Mouse (Mus musculus) myocyte (in vitro differentiated cells): ENCODE measurements around the gene 5330417C22Rik. TPM values are rescaled to one million over a fixed set of nuclear protein-coding genes. Genes with fewer than 3 reads are reported as not detected.

Experiments
- H3K27me3 ChIP-seq: one replicate; pipeline ENCODE4 v1.6.1; 2011; ENCODE audit not compliant: control insufficient read depth, insufficient read depth, insufficient read length
- H3K36me3 ChIP-seq: one replicate; pipeline ENCODE4 v1.6.1; 2011; ENCODE audit not compliant: control insufficient read depth, insufficient read depth
- H3K4me2 ChIP-seq: one replicate; pipeline ENCODE4 v1.6.1; 2011; ENCODE audit warnings: low read depth, control low read depth
- H3K4me3 ChIP-seq: one replicate; pipeline ENCODE4 v1.5.1; 2011; ENCODE audit warnings: mild to moderate bottlenecking, control low read depth, moderate library complexity
- H3K79me2 ChIP-seq: one replicate; pipeline ENCODE4 v1.6.1; 2011; ENCODE audit not compliant: control insufficient read depth, insufficient read depth
- H3ac ChIP-seq: one replicate; pipeline ENCODE4 v1.6.1; 2011; ENCODE audit not compliant: control insufficient read depth, insufficient read length
- CEBPB ChIP-seq: IDR thresholded peaks from 2 replicates; pipeline ENCODE4 v1.6.1; 2011; ENCODE audit warnings: mild to moderate bottlenecking, moderate library complexity; ENCODE audit not compliant: poor library complexity, insufficient read depth, severe bottlenecking
- E2F4 ChIP-seq: IDR thresholded peaks from one replicate; pipeline ENCODE4 v1.6.1; 2011; ENCODE audit warnings: mild to moderate bottlenecking, control low read depth, moderate library complexity; ENCODE audit not compliant: insufficient read depth
- MAX ChIP-seq: IDR thresholded peaks from one replicate; pipeline ENCODE4 v1.6.1; 2011; ENCODE audit warnings: low read depth, mild to moderate bottlenecking, control low read depth
- MYOD1 ChIP-seq, 3 experiments: IDR thresholded peaks; one replicate each; pipeline ENCODE4 v1.6.1; 2011; ENCODE audit warnings: control low read depth in 2 of 3, low read depth in 2 of 3, mild to moderate bottlenecking in 2 of 3, moderate library complexity in 1 of 3; ENCODE audit not compliant: insufficient read length in 2 of 3, control insufficient read depth in 1 of 3
- MYOG ChIP-seq, 3 experiments: IDR thresholded peaks; one replicate each; pipeline ENCODE4 v1.6.1; 2011; ENCODE audit warnings: control low read depth in 2 of 3, low read depth in 2 of 3, mild to moderate bottlenecking in 2 of 3; ENCODE audit not compliant: insufficient read length in 2 of 3, control insufficient read depth in 1 of 3, insufficient read depth in 1 of 3
- POLR2A ChIP-seq: IDR thresholded peaks from one replicate; pipeline ENCODE4 v1.6.1; 2011; ENCODE audit warnings: low read depth, mild to moderate bottlenecking, control low read depth, moderate library complexity; ENCODE audit not compliant: insufficient read length
- POLR2AphosphoS2 ChIP-seq: IDR thresholded peaks from one replicate; pipeline ENCODE4 v1.6.1; 2011; ENCODE audit warnings: low read depth, control low read depth; ENCODE audit not compliant: insufficient read length
- REST ChIP-seq: IDR thresholded peaks from one replicate; pipeline ENCODE4 v1.6.1; 2011; ENCODE audit warnings: mild to moderate bottlenecking, control low read depth, moderate library complexity; ENCODE audit not compliant: insufficient read depth, insufficient read length
- SRF ChIP-seq: IDR thresholded peaks from one replicate; pipeline ENCODE4 v1.6.1; 2011; ENCODE audit warnings: low read depth; ENCODE audit not compliant: control insufficient read depth, insufficient read length
- TCF12 ChIP-seq: IDR thresholded peaks from one replicate; pipeline ENCODE4 v1.6.1; 2011; ENCODE audit warnings: mild to moderate bottlenecking, control low read depth; ENCODE audit not compliant: poor library complexity, insufficient read depth, severe bottlenecking
- TCF3 ChIP-seq: IDR thresholded peaks from one replicate; pipeline ENCODE4 v1.6.1; 2011; ENCODE audit warnings: low read depth, control low read depth; ENCODE audit not compliant: insufficient read length
- USF1 ChIP-seq: IDR thresholded peaks from one replicate; pipeline ENCODE4 v1.6.1; 2011; ENCODE audit warnings: low read depth, mild to moderate bottlenecking, control low read depth, moderate library complexity
- polyA plus RNA-seq: library from polyadenylated mRNA; unstranded; fragments of >200 nt; fragmentation: generic; extraction: Trizol; gene quantifications from one replicate; pipeline ENCODE4 v1.2.1, GENCODE M21; 2012; ENCODE audit warnings: missing spikeins

5330417C22Rik gene
- polyA plus RNA-seq, 1 experiment: 0.05 TPM

DNA sequence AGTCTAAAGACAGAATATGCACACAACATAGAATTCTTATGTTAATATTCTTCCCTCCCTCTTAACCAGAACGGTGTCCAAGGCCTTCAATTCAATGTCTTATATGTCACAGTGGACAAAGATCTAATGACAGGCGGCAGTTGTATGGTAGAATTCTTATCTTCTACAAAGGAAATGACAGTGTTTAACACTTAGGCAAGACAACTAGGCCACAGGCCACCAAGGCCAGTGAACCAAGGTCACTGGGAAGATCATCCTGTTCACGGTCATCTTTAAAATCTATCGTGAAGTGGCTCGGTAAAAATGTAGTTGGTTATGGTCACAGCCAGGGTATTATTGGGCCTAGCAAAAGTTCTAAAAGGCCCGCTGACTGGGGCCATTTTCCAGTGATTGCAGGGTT is 2.4 kb downstream of the 5330417C22Rik start, which contains the start of gene 1700013F07Rik:
Gene 1700013F07Rik (plus strand): TSS at position 200 of the 400 bp plus-strand sequence.
- Histone ChIP-seq H3K27me3 (peaks cover 32% of the 10 kb centered on the region), H3K4me3 (no peak within 1 kb of the TSS), H3ac (no peak within 1 kb of the TSS), H3K79me2 (no peaks in the 10 kb centered on the region), H3K4me2 (no peak within 1 kb of the TSS), H3K36me3 (no peaks in the 10 kb centered on the region)
- TF ChIP-seq TCF12 (no peak), TCF3 (no peak), POLR2AphosphoS2 (no peak), REST (no peak), CEBPB (no peak), MAX (no peak), SRF (no peak), USF1 (no peak), POLR2A (no peak), MYOG (IDR thresholded peaks at IDR 0.05; ENCODE audit: control insufficient read depth in 1 of 3, insufficient read depth in 1 of 3, insufficient read length in 2 of 3, low read depth in 2 of 3) (no peak), MYOD1 (IDR thresholded peaks at IDR 0.05; ENCODE audit: control insufficient read depth in 1 of 3, insufficient read length in 2 of 3, low read depth in 2 of 3) (no peak), E2F4 (no peak)

- Histone ChIP-seq H3ac (no peak overlapping the region), H3K4me3 (no peak overlapping the region), H3K27me3 (peaks cover 31% of the 10 kb centered on the region), H3K36me3 (no peaks in the 10 kb centered on the region), H3K79me2 (no peaks in the 10 kb centered on the region), H3K4me2 (no peak overlapping the region)
- TF ChIP-seq USF1 (no peak), TCF3 (no peak), POLR2AphosphoS2 (no peak), POLR2A (no peak), MAX (no peak)
Observed at GRCm38 (mm10) chr3:108533114-108533885, 3.0 kb downstream of the 5330417C22Rik start.

GRCm38 (mm10) chr3:108528489-108528888 is 7.8 kb downstream of the 5330417C22Rik start:
- Histone ChIP-seq H3K4me3 (no peak overlapping the region), H3ac (no peak overlapping the region), H3K27me3 (peaks cover 20% of the 10 kb centered on the region), H3K36me3 (no peaks in the 10 kb centered on the region), H3K79me2 (no peaks in the 10 kb centered on the region), H3K4me2 (no peak overlapping the region)
- TF ChIP-seq REST: no peak

DNA sequence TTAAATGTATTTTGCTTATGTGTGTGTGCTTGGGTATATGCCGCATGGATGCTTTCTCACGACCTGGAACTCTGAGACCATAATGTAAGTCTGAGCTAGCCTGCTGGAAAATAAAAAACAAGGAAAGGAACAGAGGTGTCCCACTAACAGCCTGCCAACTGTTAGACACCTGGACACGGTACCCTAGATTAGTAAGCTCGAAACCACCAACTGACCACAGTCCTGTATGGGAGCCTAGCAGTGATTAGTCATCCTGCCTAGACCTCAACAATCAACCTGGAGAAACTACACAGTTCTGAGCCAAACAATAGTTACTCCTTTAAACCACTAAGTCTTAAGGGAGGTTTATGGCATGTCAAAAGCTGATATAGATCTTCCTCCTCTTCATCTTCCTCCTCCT is 12.9 kb downstream of the 5330417C22Rik start:
- Histone ChIP-seq H3K27me3 (peaks cover 46% of the 10 kb centered on the region), H3K4me2 (no peak overlapping the region), H3K36me3 (no peaks in the 10 kb centered on the region), H3K79me2 (no peaks in the 10 kb centered on the region), H3K4me3 (no peak overlapping the region), H3ac (no peak overlapping the region)
- TF ChIP-seq MYOD1 (IDR thresholded peaks at IDR 0.05; ENCODE audit: control insufficient read depth in 1 of 3, insufficient read length in 2 of 3, low read depth in 2 of 3) (no peak), E2F4 (no peak), MYOG (IDR thresholded peaks at IDR 0.05; ENCODE audit: control insufficient read depth in 1 of 3, insufficient read depth in 1 of 3, insufficient read length in 2 of 3, low read depth in 2 of 3) (no peak), TCF12 (no peak), CEBPB (no peak), SRF (no peak), MAX (no peak), POLR2AphosphoS2 (no peak), USF1 (no peak), REST (no peak), POLR2A (no peak), TCF3 (no peak)

DNA sequence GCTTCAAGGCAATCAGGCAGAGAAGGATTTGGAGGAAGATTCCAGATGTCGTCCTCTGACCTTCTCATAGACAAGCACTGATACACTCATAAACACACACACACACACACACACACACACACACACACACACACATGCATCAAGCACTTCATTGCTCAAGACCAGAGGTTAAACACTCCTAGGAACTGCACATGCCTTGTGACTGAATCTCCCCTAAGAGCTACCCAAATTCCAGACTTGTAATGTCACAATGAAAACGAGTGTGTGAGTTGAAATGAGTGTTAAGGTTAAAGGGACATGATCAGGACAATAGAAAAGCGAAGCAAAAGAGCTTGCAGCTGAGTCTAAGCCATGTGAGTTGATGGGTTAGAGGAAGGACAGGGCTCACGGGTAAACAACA is 18.1 kb downstream of the 5330417C22Rik start:
- no peaks in the 10 kb centered on the region for H3K36me3 ChIP-seq
- H3K27me3 ChIP-seq: peaks cover 38% of the 10 kb centered on the region
- H3K79me2 ChIP-seq: no peaks in the 10 kb centered on the region
- no peak overlapping the region for H3K4me3 ChIP-seq
- no peak overlapping the region for H3ac ChIP-seq
- H3K4me2 ChIP-seq: no peak overlapping the region
- TF ChIP-seq MAX (no peak), TCF3 (no peak), MYOG (IDR thresholded peaks at IDR 0.05; ENCODE audit: control insufficient read depth in 1 of 3, insufficient read depth in 1 of 3, insufficient read length in 2 of 3, low read depth in 2 of 3) (no peak), USF1 (no peak), REST (no peak), SRF (no peak), E2F4 (no peak), POLR2AphosphoS2 (no peak), TCF12 (no peak), MYOD1 (IDR thresholded peaks at IDR 0.05; ENCODE audit: control insufficient read depth in 1 of 3, insufficient read length in 2 of 3, low read depth in 2 of 3) (no peak), CEBPB (no peak), POLR2A (no peak)
